Mouse (Mus musculus) gastrocnemius, postnatal 4 days (tissue): Measurements from ENCODE around the gene Rps18. TPM values are rescaled to one million over a fixed set of nuclear protein-coding genes. Genes with fewer than 3 reads are reported as not detected.
A peak's percentile ranks its signal among the peaks of the same experiment; 100 is the strongest.
"Not testable (repeated sequence)": the region's sequence is repeated elsewhere in the genome, so short reads cannot be mapped to it uniquely, and the experiment has no call there.

Experiments
- DNase-seq, 2 experiments: peaks; one replicate each; pipeline ENCODE4 v3.0.0; 2021 to 2022; ENCODE audit warnings: low spot score in 2 of 2, mixed read lengths in 2 of 2
- total RNA-seq, 2 experiments: library from RNA; stranded (reverse); gene quantifications; 2 replicates each; pipeline ENCODE4 v1.2.3; 2021

Rps18 gene
- total RNA-seq, 2 experiments from 2014 or later: 863 to 945 TPM

- no peak for DNase-seq
Observed at GRCm38 (mm10) chr17:33969394-33969793, 13.6 kb upstream of the Rps18 start.

- DNase-seq: no peak
Observed at GRCm38 (mm10) chr17:33968927-33969326, 13.1 kb upstream of the Rps18 start.

GRCm38 (mm10) chr17:33968489-33968888, 12.7 kb upstream of the Rps18 start:
- DNase-seq: peak in 1 of 2 experiments; percentile 72

GRCm38 (mm10) chr17:33965846-33966550, 10.2 kb upstream of the Rps18 start:
- DNase-seq: no peak

GRCm38 (mm10) chr17:33965082-33965845, 9.5 kb upstream of the Rps18 start:
- DNase-seq: no peak

- DNase-seq: no peak
Observed at GRCm38 (mm10) chr17:33962876-33963275, 7.1 kb upstream of the Rps18 start.

- no peak for DNase-seq
Observed at GRCm38 (mm10) chr17:33959948-33960347, 4.1 kb upstream of the Rps18 start.

- no peak for DNase-seq
Observed at GRCm38 (mm10) chr17:33959135-33959534, 3.3 kb upstream of the Rps18 start.

GRCm38 (mm10) chr17:33958451-33958850, 2.6 kb upstream of the Rps18 start:
- no peak for DNase-seq

GRCm38 (mm10) chr17:33957493-33957892, 1.7 kb upstream of the Rps18 start:
- DNase-seq: no peak

- no peak for DNase-seq
Observed at GRCm38 (mm10) chr17:33956336-33956735, 535 bp upstream of the Rps18 start.

GRCm38 (mm10) chr17:33954646-33955554, 901 bp downstream of the Rps18 start:
- DNase-seq: no peak

- DNase-seq: no peak
Observed at GRCm38 (mm10) chr17:33953961-33954565, 1.7 kb downstream of the Rps18 start.

- no peak for DNase-seq
Observed at GRCm38 (mm10) chr17:33953310-33953709, 2.5 kb downstream of the Rps18 start.

GRCm38 (mm10) chr17:33952879-33953278, 2.9 kb downstream of the Rps18 start:
- DNase-seq: no peak

- not testable (repeated sequence) for DNase-seq
Observed at GRCm38 (mm10) chr17:33952015-33952414, 3.8 kb downstream of the Rps18 start.

- peak; percentile 66 to 83 for DNase-seq
Observed at GRCm38 (mm10) chr17:33951021-33951946, 4.5 kb downstream of the Rps18 start, which contains the start of gene B3galt4. Gene B3galt4, minus strand, starts transcription at chr17:33951488.

GRCm38 (mm10) chr17:33950131-33950625, 5.6 kb downstream of the Rps18 start:
- no peak for DNase-seq

GRCm38 (mm10) chr17:33948905-33949537, 6.8 kb downstream of the Rps18 start:
- DNase-seq: no peak
